Mouse (Mus musculus): ENCODE measurements around the gene Cyth1. TPM values are rescaled to one million over a fixed set of nuclear protein-coding genes. Genes with fewer than 3 reads are reported as not detected.
A peak's percentile ranks its signal among the peaks of the same experiment; 100 is the strongest.

Gene Cyth1
- polyA plus RNA-seq, 1 experiment = 19.6 TPM

DNA sequence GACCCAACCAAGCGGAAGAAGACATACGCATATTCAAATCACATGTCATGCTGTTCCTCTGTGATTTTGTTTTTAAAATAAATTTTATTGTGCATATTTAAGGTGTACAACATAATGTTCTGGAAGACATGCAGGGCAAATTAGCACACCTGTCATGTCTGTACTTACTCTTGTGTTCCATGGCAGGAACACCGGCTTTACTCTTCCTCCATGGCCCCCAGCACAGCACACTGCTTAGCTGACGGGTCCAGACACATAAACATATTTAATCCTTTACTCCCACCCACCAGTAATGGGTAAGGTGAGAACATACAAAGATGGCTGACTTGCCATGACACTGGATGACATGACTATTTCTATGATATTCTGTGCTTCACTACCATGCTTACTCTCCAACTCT is 29.3 kb downstream of the Cyth1 start:
- peaks cover 8% of the 10 kb centered on the region; the same call in 1 of the 2 replicates for H3K4me1 ChIP-seq (ENCODE audit: control insufficient read depth, insufficient read depth, insufficient read length, low read length)

DNA sequence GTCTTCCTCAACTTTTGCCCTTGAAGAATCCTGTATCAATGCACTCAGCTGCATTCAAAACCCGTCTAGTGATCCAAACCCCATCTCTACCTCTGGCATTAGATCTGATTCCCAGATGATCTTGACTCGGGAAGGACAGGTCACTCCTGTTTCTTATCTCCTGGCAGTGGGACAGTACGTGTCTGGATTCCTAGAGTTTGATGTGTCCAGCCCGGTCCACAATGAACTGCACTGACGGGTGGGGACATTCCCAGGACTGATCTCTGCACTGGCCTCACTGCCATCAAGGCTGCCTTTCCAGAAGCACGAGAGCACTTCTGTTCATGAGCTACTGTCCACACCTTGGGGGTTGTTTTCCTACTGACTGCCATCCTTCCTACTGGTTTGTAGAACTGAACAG is 31.9 kb downstream of the Cyth1 start:
- H3K27ac ChIP-seq (ENCODE audit: insufficient read depth, low read depth, low read length) = peak overlapping the region; percentile 41

More for the DNA sequence above, 29.3 kb downstream of the Cyth1 start:
- no peak overlapping the region for H3K27ac ChIP-seq (ENCODE audit: insufficient read depth, low read depth, low read length)
- 97% methylated on average over 4 of the region's 4 CpGs for WGBS
- no peaks in the 10 kb centered on the region for H3K36me3 ChIP-seq (ENCODE audit: control insufficient read depth, insufficient read depth, low read length)
- H3K4me3 ChIP-seq (ENCODE audit: low read depth, low read length) = no peak overlapping the region
- H3K27me3 ChIP-seq (ENCODE audit: control insufficient read depth, insufficient read depth, low read length) = no peaks in the 10 kb centered on the region
- TF ChIP-seq POLR2A (IDR thresholded peaks at IDR 0.05; ENCODE audit: low read depth, low read length) (no peak), CTCF (IDR thresholded peaks at IDR 0.05; ENCODE audit: extremely low read depth, insufficient read length, insufficient replicate concordance, low read depth, low read length) (no peak)

DNA sequence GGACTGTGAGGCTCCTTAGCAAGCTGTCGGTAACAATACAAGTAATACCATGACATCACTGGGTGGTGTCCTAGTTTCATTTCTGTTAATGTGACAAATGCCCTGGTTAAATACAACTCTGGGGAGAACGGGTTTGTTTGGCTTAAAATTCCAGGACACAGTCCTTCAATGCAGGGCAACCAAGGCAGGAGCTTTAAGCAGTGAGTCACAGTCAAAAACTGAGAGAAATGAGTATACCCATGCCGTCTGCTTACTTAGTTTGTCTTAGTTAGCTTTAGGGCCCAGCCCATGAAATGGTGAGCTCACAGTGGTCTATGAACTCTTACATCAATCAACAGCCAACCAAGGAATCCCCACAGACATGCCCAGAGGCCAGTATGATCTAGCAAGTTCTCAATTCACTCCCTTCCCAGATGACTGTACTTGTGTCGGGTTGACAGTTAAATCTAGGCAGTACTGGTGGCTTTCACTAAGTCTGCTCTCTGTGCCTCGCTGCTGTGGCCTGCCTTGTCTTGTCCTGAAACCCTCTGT is 32.4 kb downstream of the Cyth1 start:
- H3K27me3 ChIP-seq (ENCODE audit: control insufficient read depth, insufficient read depth, low read length) = no peaks in the 10 kb centered on the region
- TF ChIP-seq CTCF (IDR thresholded peaks at IDR 0.05; ENCODE audit: extremely low read depth, insufficient read length, insufficient replicate concordance, low read depth, low read length) (no peak), POLR2A (IDR thresholded peaks at IDR 0.05; ENCODE audit: low read depth, low read length) (no peak)
- peak overlapping the region; percentile 41 for H3K27ac ChIP-seq (ENCODE audit: insufficient read depth, low read depth, low read length)
- H3K4me3 ChIP-seq (ENCODE audit: low read depth, low read length) = no peak overlapping the region
- 45% methylated on average over 5 of the region's 5 CpGs for WGBS
- H3K4me1 ChIP-seq (ENCODE audit: control insufficient read depth, insufficient read depth, insufficient read length, low read length) = peaks cover 27% of the 10 kb centered on the region
- H3K36me3 ChIP-seq (ENCODE audit: control insufficient read depth, insufficient read depth, low read length) = no peaks in the 10 kb centered on the region

More for the DNA sequence above, 31.9 kb downstream of the Cyth1 start:
- 52% methylated on average over 6 of the region's 6 CpGs for WGBS
- no peak overlapping the region for H3K4me3 ChIP-seq (ENCODE audit: low read depth, low read length)
- no peak for TF ChIP-seq CTCF (IDR thresholded peaks at IDR 0.05; ENCODE audit: extremely low read depth, insufficient read length, insufficient replicate concordance, low read depth, low read length)
- TF ChIP-seq POLR2A (IDR thresholded peaks at IDR 0.05; ENCODE audit: low read depth, low read length) = no peak
- no peaks in the 10 kb centered on the region for H3K36me3 ChIP-seq (ENCODE audit: control insufficient read depth, insufficient read depth, low read length)
- peaks cover 22% of the 10 kb centered on the region for H3K4me1 ChIP-seq (ENCODE audit: control insufficient read depth, insufficient read depth, insufficient read length, low read length)
- no peaks in the 10 kb centered on the region for H3K27me3 ChIP-seq (ENCODE audit: control insufficient read depth, insufficient read depth, low read length)

- Histone ChIP-seq H3K4me1 (ENCODE audit: control insufficient read depth, insufficient read depth, insufficient read length, low read length) (peaks cover 41% of the 10 kb centered on the region), H3K27me3 (ENCODE audit: control insufficient read depth, insufficient read depth, low read length) (no peaks in the 10 kb centered on the region), H3K36me3 (ENCODE audit: control insufficient read depth, insufficient read depth, low read length) (no peaks in the 10 kb centered on the region), H3K4me3 (ENCODE audit: low read depth, low read length) (peak overlapping the region; percentile 45), H3K27ac (ENCODE audit: insufficient read depth, low read depth, low read length) (peak overlapping the region; percentile 72)
- WGBS = 31% methylated on average over 7 of the region's 7 CpGs
- TF ChIP-seq POLR2A (IDR thresholded peaks at IDR 0.05; ENCODE audit: low read depth, low read length) (no peak; the same call in 1 of the 2 replicates), CTCF (IDR thresholded peaks at IDR 0.05; ENCODE audit: extremely low read depth, insufficient read length, insufficient replicate concordance, low read depth, low read length) (no peak)
Measured at GRCm38 (mm10) chr11:118212636-118213112, 35.7 kb downstream of the Cyth1 start.

DNA sequence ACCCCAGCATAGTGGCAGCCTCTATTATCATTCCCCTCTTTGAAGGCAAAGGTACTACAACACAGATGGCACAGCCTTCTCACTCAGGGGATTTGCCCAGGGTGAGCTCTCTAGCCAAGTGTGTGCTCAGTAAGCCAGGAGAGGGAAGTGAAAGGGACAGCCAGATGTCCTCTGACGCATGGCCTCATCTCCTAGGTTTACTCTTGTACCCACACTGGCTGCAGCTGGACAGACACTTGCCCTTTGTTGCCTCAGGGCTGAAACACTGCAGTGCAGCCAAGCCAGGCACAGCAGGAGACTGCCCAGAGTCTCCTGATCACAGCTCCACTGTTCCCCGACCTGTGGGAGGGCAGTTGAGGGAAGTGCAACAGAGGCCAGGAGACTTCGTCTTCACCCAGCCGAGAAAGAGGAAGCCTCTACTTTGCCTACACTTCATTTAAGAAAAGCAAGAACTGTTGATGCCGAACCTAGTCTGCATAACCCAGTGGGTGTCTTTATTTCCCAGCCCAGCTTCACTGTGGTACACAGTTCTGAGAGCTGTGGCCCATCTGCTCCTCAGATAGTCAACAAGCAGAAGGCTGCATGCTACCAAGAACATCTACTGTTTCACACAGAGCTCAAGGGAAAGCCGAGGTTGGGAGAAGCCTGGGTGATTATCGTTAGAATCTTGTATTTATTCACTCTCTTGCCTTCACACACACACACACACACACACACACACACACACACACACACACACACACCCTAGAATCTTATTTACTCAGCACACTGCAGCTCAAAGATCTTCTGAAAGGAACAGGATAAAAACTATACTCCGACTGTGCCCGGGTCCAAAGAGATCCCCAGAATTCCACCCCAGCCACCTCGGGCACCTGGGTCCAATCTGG is 36.4 kb downstream of the Cyth1 start:
- H3K4me1 ChIP-seq (ENCODE audit: control insufficient read depth, insufficient read depth, insufficient read length, low read length) = peaks cover 40% of the 10 kb centered on the region
- H3K36me3 ChIP-seq (ENCODE audit: control insufficient read depth, insufficient read depth, low read length) = no peaks in the 10 kb centered on the region
- peak overlapping the region; percentile 45 for H3K4me3 ChIP-seq (ENCODE audit: low read depth, low read length)
- H3K27ac ChIP-seq (ENCODE audit: insufficient read depth, low read depth, low read length) = peak overlapping the region; percentile 72
- 19% methylated on average over 10 of the region's 10 CpGs for WGBS
- TF ChIP-seq POLR2A (IDR thresholded peaks at IDR 0.05; ENCODE audit: low read depth, low read length) = no peak
- TF ChIP-seq CTCF (IDR thresholded peaks at IDR 0.05; ENCODE audit: extremely low read depth, insufficient read length, insufficient replicate concordance, low read depth, low read length) = no peak
- H3K27me3 ChIP-seq (ENCODE audit: control insufficient read depth, insufficient read depth, low read length) = no peaks in the 10 kb centered on the region

GRCm38 (mm10) chr11:118210962-118211361 is 37.4 kb downstream of the Cyth1 start:
- WGBS = 48% methylated on average over 5 of the region's 5 CpGs
- H3K4me3 ChIP-seq (ENCODE audit: low read depth, low read length) = peak overlapping the region; percentile 11; the same call in 1 of the 2 replicates
- H3K27ac ChIP-seq (ENCODE audit: insufficient read depth, low read depth, low read length) = peak overlapping the region; percentile 72
- TF ChIP-seq POLR2A (IDR thresholded peaks at IDR 0.05; ENCODE audit: low read depth, low read length) (no peak), CTCF (IDR thresholded peaks at IDR 0.05; ENCODE audit: extremely low read depth, insufficient read length, insufficient replicate concordance, low read depth, low read length) (no peak)
- H3K36me3 ChIP-seq (ENCODE audit: control insufficient read depth, insufficient read depth, low read length) = no peaks in the 10 kb centered on the region
- H3K4me1 ChIP-seq (ENCODE audit: control insufficient read depth, insufficient read depth, insufficient read length, low read length) = peaks cover 37% of the 10 kb centered on the region
- H3K27me3 ChIP-seq (ENCODE audit: control insufficient read depth, insufficient read depth, low read length) = no peaks in the 10 kb centered on the region

DNA sequence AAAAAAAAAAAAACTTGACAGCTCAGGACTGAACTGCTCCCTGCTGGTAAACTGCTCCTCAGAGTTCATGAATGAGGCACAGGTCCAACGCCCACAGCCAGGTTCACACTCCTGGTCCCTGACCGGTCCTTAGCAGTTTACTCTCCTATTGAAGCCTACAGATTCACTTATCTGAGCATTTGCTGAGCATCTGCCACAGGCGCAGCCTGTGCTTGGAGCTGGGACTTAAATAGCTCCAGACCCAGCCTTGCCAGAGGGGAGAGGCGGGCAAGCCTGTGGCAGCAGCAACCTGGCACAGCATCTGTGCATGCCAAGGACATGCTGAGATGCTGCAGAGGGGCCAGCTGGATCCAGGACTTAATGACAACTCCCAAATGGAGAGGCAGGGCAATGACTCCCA is 38.3 kb downstream of the Cyth1 start:
- TF ChIP-seq POLR2A (IDR thresholded peaks at IDR 0.05; ENCODE audit: low read depth, low read length) = no peak
- 0 out of 2 replicates have a peak, but pooled peaks cover 1% of the 10 kb centered on the region for H3K36me3 ChIP-seq (ENCODE audit: control insufficient read depth, insufficient read depth, low read length)
- 88% methylated on average over 4 of the region's 4 CpGs for WGBS
- peaks cover 37% of the 10 kb centered on the region for H3K4me1 ChIP-seq (ENCODE audit: control insufficient read depth, insufficient read depth, insufficient read length, low read length)
- H3K4me3 ChIP-seq (ENCODE audit: low read depth, low read length) = no peak overlapping the region
- no peak overlapping the region for H3K27ac ChIP-seq (ENCODE audit: insufficient read depth, low read depth, low read length)
- H3K27me3 ChIP-seq (ENCODE audit: control insufficient read depth, insufficient read depth, low read length) = no peaks in the 10 kb centered on the region
